Mouse (Mus musculus) erythroblast, embryonic 14.5 days (primary cell): ENCODE results near the gene Ccdc38.

Experiments used
- GATA1 ChIP-seq: IDR thresholded peaks from 2 replicates; pipeline ENCODE4 v1.6.1; 2012; ENCODE audit warnings: low read length, inconsistent platforms, mixed read lengths
- TAL1 ChIP-seq: IDR thresholded peaks from 3 replicates; pipeline ENCODE4 v1.6.1; 2012; ENCODE audit warnings: low read length, inconsistent platforms, mixed read lengths

DNA sequence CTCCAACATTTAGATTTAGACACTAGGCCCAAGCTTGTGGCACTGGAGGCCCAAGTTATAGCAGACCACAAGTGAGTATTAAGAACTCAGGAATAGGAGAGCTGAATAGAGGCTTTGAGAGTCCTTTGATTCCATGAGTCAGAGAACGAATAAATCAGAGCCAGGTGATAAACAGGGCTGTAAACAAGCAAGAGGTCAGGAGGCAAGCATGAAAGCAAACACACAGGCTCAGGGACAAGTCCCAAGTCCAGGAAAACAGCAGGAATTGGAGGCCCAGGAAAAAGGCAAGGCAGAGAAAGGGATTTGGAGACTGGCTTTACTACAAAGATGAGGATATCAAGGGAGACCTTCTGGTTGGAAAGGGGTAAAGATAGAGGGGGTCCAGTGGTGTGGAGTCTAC lies 15.1 kb upstream of the Ccdc38 start:
- TF ChIP-seq TAL1 (no peak), GATA1 (no peak)
